ENCODE assay signal across 8 mouse cellular contexts in the genomic region with DNA sequence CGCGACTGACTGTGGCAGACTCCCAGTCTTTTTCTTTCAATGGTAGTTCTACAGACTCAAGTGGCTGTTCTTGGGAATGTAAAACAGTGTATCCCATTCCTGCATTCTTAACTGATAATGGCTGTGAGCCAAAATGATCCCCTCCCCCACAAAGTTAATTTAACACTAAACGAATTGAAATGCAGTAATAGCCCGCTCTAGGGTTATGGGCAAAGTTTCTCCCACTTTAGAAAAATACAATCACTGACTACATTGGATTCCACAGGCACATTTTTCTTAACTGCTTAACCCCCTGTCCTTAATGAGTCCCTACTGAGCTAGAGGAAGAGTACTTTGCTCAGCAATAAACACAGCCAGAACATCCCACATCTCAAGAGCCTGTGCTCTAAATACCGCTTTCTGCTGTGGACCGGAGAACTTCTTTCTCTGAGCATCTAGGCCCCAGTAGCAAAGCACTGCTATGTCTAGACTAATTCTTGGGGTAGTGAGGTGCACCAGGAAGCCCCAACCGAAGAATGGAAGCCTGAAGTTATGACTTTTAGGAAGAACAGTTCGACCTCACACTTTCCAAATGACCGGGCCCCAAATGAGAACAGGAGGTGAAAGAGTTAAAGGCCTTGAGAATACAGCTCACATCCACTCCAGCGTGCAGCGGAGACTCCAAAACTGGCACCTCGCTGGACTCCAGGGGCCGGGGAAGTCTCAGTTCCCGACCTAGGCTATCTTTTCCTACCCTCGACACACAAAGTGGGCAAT. TPM values are rescaled to one million over a fixed set of nuclear protein-coding genes. Genes with fewer than 3 reads are reported as not detected.
A peak's percentile ranks its signal among the peaks of the same experiment; 100 is the strongest.
DNase-seq lines count a peak whose midpoint lies in the region; ATAC-seq and TF ChIP-seq lines count a peak whose summit lies in the region.

No protein-coding gene starts in this region.

- no peak for TF ChIP-seq RAD21 in MEL (IDR thresholded peaks at IDR 0.05; ENCODE audit: low read depth, low read length)

- WGBS in heart, postnatal 0 days, result 5% methylated on average over 15 of the region's 15 CpGs
- 6% methylated on average over 15 of the region's 15 CpGs for WGBS in forebrain, embryonic 13.5 days
- WGBS in limb, embryonic 10.5 days, result 15% methylated on average over 15 of the region's 15 CpGs
- 4% methylated on average over 15 of the region's 15 CpGs for WGBS in olfactory bulb, adult 2 months

- peak overlapping the region; percentile 98 for H3K4me2 ChIP-seq in heart, postnatal 0 days (ENCODE audit: low read depth, low read length)
- H3K4me2 ChIP-seq in forebrain, embryonic 13.5 days, result peak overlapping the region; percentile 88

- peaks cover 25% of the 10 kb centered on the region for H3K79me2 ChIP-seq in MEL (ENCODE audit: control insufficient read depth, insufficient read depth, low read length, poor library complexity)

- TF ChIP-seq EP300 in heart, postnatal 0 days (IDR thresholded peaks at IDR 0.05; ENCODE audit: low read depth), result no peak
- no peak for TF ChIP-seq EP300 in MEL (IDR thresholded peaks at IDR 0.05; ENCODE audit: low read depth in 1 of 2, low read length in 2 of 2)

- DNase-seq in heart, postnatal 0 days (ENCODE audit: low spot score), result peak; percentile 22
- DNase-seq in heart, adult 18-20 months, result no peak
- DNase-seq in MEL (ENCODE audit: low read depth, low spot score), result peak; percentile 57
- DNase-seq in limb, embryonic 10.5 days (ENCODE audit: low spot score), result no peak
- DNase-seq in gastrocnemius, postnatal 36 days, result no peak
- DNase-seq in thymus, adult 18-20 months, result no peak

- H3K4me1 ChIP-seq in heart, postnatal 0 days (ENCODE audit: control insufficient read depth, insufficient read depth), result peaks cover 29% of the 10 kb centered on the region
- H3K4me1 ChIP-seq in MEL (ENCODE audit: control insufficient read depth in 1 of 2, insufficient read depth in 2 of 2, low read length in 2 of 2), result peaks cover 0 to 15% of the 10 kb centered on the region in 2 experiments; a peak in 2 of 4 replicates
- H3K4me1 ChIP-seq in forebrain, embryonic 13.5 days, result peaks cover 25% of the 10 kb centered on the region
- H3K4me1 ChIP-seq in limb, embryonic 10.5 days, result peaks cover 29% of the 10 kb centered on the region
- H3K4me1 ChIP-seq in olfactory bulb, adult 2 months (ENCODE audit: control insufficient read depth, insufficient read depth, low read length), result peaks cover 7% of the 10 kb centered on the region

- no peak for ATAC-seq in heart, postnatal 0 days (ENCODE audit: insufficient read depth, low read depth)
- ATAC-seq in forebrain, embryonic 13.5 days, result peak; percentile 20

- TF ChIP-seq POLR2A in MEL (IDR thresholded peaks at IDR 0.05; ENCODE audit: control insufficient read depth in 1 of 2, insufficient read depth in 1 of 2, low read depth in 1 of 2, low read length in 2 of 2, poor library complexity in 1 of 2), result no peak
- no peak for TF ChIP-seq POLR2A in olfactory bulb, adult 2 months (IDR thresholded peaks at IDR 0.05; ENCODE audit: insufficient read depth, low read depth, low read length)

- H3K27me3 ChIP-seq in heart, postnatal 0 days (ENCODE audit: control insufficient read depth, insufficient read depth, low read length), result no peaks in the 10 kb centered on the region
- peaks cover 0 to 1% of the 10 kb centered on the region in 2 experiments; a peak in 2 of 4 replicates for H3K27me3 ChIP-seq in MEL (ENCODE audit: control insufficient read depth in 1 of 2, insufficient read depth in 2 of 2, low read length in 2 of 2)
- no peaks in the 10 kb centered on the region for H3K27me3 ChIP-seq in forebrain, embryonic 13.5 days
- peaks cover 7% of the 10 kb centered on the region; the same call in 1 of the 2 replicates for H3K27me3 ChIP-seq in limb, embryonic 10.5 days (ENCODE audit: low read depth, poor library complexity, severe bottlenecking)

- H3K9ac ChIP-seq in heart, postnatal 0 days (replicated peaks; ENCODE audit: low read depth, low read length), result peak overlapping the region; percentile 89
- H3K9ac ChIP-seq in MEL (ENCODE audit: control insufficient read depth, low read depth, low read length, poor library complexity, severe bottlenecking), result peak overlapping the region; percentile 93
- H3K9ac ChIP-seq in forebrain, embryonic 13.5 days, result peak overlapping the region; percentile 84

- H3K9me3 ChIP-seq in heart, postnatal 0 days (replicated peaks; ENCODE audit: control insufficient read depth, low read length), result no peaks in the 10 kb centered on the region
- H3K9me3 ChIP-seq in MEL (replicated peaks; ENCODE audit: insufficient read depth, low read length), result no peaks in the 10 kb centered on the region
- no peaks in the 10 kb centered on the region for H3K9me3 ChIP-seq in forebrain, embryonic 13.5 days (replicated peaks)
- no peaks in the 10 kb centered on the region for H3K9me3 ChIP-seq in limb, embryonic 10.5 days (replicated peaks)

- H3K27ac ChIP-seq in heart, postnatal 0 days (ENCODE audit: low read depth), result peak overlapping the region; percentile 94
- peak overlapping the region; percentile 43 for H3K27ac ChIP-seq in MEL (ENCODE audit: control insufficient read depth, low read depth, low read length)
- H3K27ac ChIP-seq in forebrain, embryonic 13.5 days, result peak overlapping the region; percentile 25; the same call in 1 of the 2 replicates
- peak overlapping the region; percentile 93 for H3K27ac ChIP-seq in limb, embryonic 10.5 days
- no peak overlapping the region for H3K27ac ChIP-seq in olfactory bulb, adult 2 months (ENCODE audit: insufficient read depth, low read depth, low read length)

- no peak for TF ChIP-seq CTCF in heart, postnatal 0 days (IDR thresholded peaks at IDR 0.05; ENCODE audit: low read depth)
- no peak for TF ChIP-seq CTCF in MEL (IDR thresholded peaks at IDR 0.05 in 2 of 3, conservative IDR thresholded peaks at IDR 0.05 in 1 of 3; ENCODE audit: control insufficient read depth in 1 of 3, insufficient read depth in 1 of 3, low read depth in 2 of 3, low read length in 3 of 3, poor library complexity in 1 of 3, severe bottlenecking in 1 of 3)
- no peak for TF ChIP-seq CTCF in olfactory bulb, adult 2 months (IDR thresholded peaks at IDR 0.05; ENCODE audit: insufficient read depth, low read depth, low read length)

- H3K36me3 ChIP-seq in heart, postnatal 0 days (replicated peaks; ENCODE audit: control insufficient read depth, insufficient read depth, low read length), result peaks cover 13% of the 10 kb centered on the region
- H3K36me3 ChIP-seq in MEL (ENCODE audit: control insufficient read depth in 1 of 2, insufficient read depth in 2 of 2, low read length in 2 of 2), result peaks cover 5 to 14% of the 10 kb centered on the region in 2 experiments; a peak in 3 of 4 replicates
- peaks cover 13% of the 10 kb centered on the region for H3K36me3 ChIP-seq in forebrain, embryonic 13.5 days (ENCODE audit: poor library complexity, severe bottlenecking)
- H3K36me3 ChIP-seq in limb, embryonic 10.5 days, result peaks cover 32% of the 10 kb centered on the region

- peak overlapping the region; percentile 88 for H3K4me3 ChIP-seq in heart, postnatal 0 days (ENCODE audit: low read depth, low read length)
- H3K4me3 ChIP-seq in MEL (ENCODE audit: control insufficient read depth in 1 of 2, insufficient read depth in 1 of 2, low read depth in 2 of 2, low read length in 2 of 2), result peak overlapping the region; percentile 51 to 85
- peak overlapping the region; percentile 81 for H3K4me3 ChIP-seq in forebrain, embryonic 13.5 days
- peak overlapping the region; percentile 80 for H3K4me3 ChIP-seq in limb, embryonic 10.5 days
- peak overlapping the region; percentile 88 for H3K4me3 ChIP-seq in olfactory bulb, adult 2 months (ENCODE audit: insufficient read depth, low read depth, low read length)

- intact Hi-C loops in gastrocnemius, postnatal 36 days (cut with DNase I), result loop anchor here (5.0 kb wide), 1 partner anchor 55 kb away; no protein-coding TSS in a partner anchor

TF ChIP-seq in MEL, 35 proteins besides CTCF, POLR2A, EP300 and RAD21:
- TF ChIP-seq MYC (IDR thresholded peaks at IDR 0.05; ENCODE audit: low read depth, low read length) (peak; percentile 54; the same call in 1 of the 2 replicates), MAX (IDR thresholded peaks at IDR 0.05; ENCODE audit: low read length) (no peak), SIN3A (IDR thresholded peaks at IDR 0.05; ENCODE audit: low read length) (peak; percentile 18), TBP (IDR thresholded peaks at IDR 0.05; ENCODE audit: low read depth, low read length) (no peak), CHD1 (IDR thresholded peaks at IDR 0.05; ENCODE audit: low read depth, low read length) (0 out of 2 replicates have a peak, but pooled peaks have one; percentile 24), ZC3H11A (IDR thresholded peaks at IDR 0.05; ENCODE audit: low read depth, low read length) (no peak)

RNA-seq across cellular contexts. Expression of a gene that starts 1.4 kb away (rescaled TPM):
- 111 and 127 TPM in 2 replicates for total RNA-seq in heart, postnatal 0 days (2014; rRNA removed; ENCODE audit: low replicate concordance)
- polyA plus RNA-seq in heart, postnatal 0 days (2015; fragmentation: Nextera tagmentation; extraction: Ambion mirVana), result 78.8 and 80.1 TPM in 2 replicates
- total RNA-seq in heart, adult 18-20 months (2021), result 10 to 100 TPM; 34.0 to 35.4 TPM
- 68.8 and 87.3 TPM in 2 replicates for total RNA-seq in MEL (2012; rRNA removed)
- 100 to 1,000 TPM in 1 of 2 experiments, not detected in 1; 114 TPM for polyA plus RNA-seq in MEL (2012; ENCODE audit: insufficient read depth in 1 of 2, insufficient read length in 2 of 2, low read depth in 1 of 2, low replicate concordance in 2 of 2, missing spikeins in 1 of 2)
- polyA plus RNA-seq in forebrain, embryonic 13.5 days (2015; fragmentation: Nextera tagmentation; extraction: Ambion mirVana), result 57.6 and 66.7 TPM in 2 replicates
- 188 TPM in 2 replicates for polyA plus RNA-seq in limb, embryonic 10.5 days (2016; fragmentation: Nextera tagmentation; extraction: Ambion mirVana)
- not detected in 2 replicates for polyA plus RNA-seq in olfactory bulb, adult 2 months (2012; ENCODE audit: insufficient read depth, insufficient read length, low replicate concordance, missing spikeins)
- 10 to 100 TPM; 24.4 to 26.8 TPM for total RNA-seq in gastrocnemius, postnatal 36 days (2021)

Comparison
In these comparisons a context has a peak if more than half of its experiments do, and no peak if none do; other contexts are left out.
1. DNase-seq: peak in heart, postnatal 0 days (single experiment) and MEL (single experiment); none in heart, adult 18-20 months (0 of 2), limb, embryonic 10.5 days (single experiment), gastrocnemius, postnatal 36 days (0 of 2) and thymus, adult 18-20 months (0 of 2).
2. RNA of a gene that starts 1.4 kb away (polyA plus RNA-seq): 188 TPM in limb, embryonic 10.5 days, 114 TPM in MEL, 78.8 to 80.1 TPM in heart, postnatal 0 days and 57.6 to 66.7 TPM in forebrain, embryonic 13.5 days; not detected in olfactory bulb, adult 2 months; every median in the first group is over 10 times any median in the second.
3. Peak in every context shown above with its lines, with median percentiles within 50 percentile points of each other: H3K4me3 ChIP-seq and H3K9ac ChIP-seq.